Mouse (Mus musculus) MEL-GATA-1-ER (cell line): ENCODE results near the gene Klk9.

Source experiments
- DNase-seq: peaks from one replicate; pipeline ENCODE4 v3.0.0-alpha.2; 2012; ENCODE audit warnings: low read depth; ENCODE audit errors: extremely low read depth

Gene Klk9

GRCm38 (mm10) chr7:43791591-43791990 lies at the start of gene Klk9:
Klk9 (plus strand) TSS chr7:43791891.
- DNase-seq: no peak

GRCm38 (mm10) chr7:43747788-43748187 lies 43.9 kb upstream of the Klk9 start:
- DNase-seq: no peak

DNA sequence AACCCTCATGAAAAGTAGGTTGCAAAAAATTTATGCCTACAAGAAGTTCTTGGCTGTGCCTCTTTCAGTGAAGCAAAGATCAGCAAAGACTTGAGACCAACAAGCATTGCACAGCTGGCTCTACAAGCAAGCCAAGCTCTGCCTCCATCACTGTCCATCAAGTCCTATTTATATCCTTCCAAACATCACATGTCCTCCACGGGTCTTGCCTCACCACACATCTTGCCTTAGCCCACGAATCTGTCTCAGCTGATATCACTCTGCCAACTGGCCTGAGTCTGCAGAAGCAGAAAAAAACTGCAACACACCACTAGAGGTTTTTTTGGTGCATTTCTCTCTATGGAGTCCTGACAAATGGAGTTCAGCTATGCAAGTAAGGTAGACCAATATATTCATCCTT lies 38.9 kb upstream of the Klk9 start:
- no peak for DNase-seq

- no peak for DNase-seq
These were observed 25.2 kb upstream of the Klk9 start for GRCm38 (mm10) chr7:43766484-43766883.

DNA sequence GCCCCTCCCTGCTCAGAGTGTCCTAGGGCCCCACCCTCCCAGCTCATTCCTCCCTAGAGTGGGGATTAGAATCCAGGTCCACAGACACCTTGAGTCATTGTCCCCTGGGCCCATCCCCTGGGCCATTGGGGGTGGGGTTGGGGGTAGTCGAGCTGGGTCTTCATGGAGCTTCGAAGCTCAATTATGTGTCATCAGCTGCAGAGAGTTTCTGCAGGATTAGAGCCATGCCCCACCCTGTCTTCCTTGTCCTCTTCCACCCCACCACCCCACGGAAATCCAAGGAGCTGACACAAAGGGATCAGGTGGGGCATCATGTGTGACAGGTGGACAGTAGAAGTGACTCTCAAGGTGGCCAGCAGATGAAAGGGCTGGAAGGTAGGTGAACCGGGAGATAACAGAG lies 23.1 kb upstream of the Klk9 start, which contains the start of gene Klk12:
TSS of gene Klk12 (plus strand) at position 301 of the 400 bp plus-strand sequence.
- DNase-seq: no peak

GRCm38 (mm10) chr7:43769636-43770035 lies 22.1 kb upstream of the Klk9 start:
- DNase-seq: no peak

DNA sequence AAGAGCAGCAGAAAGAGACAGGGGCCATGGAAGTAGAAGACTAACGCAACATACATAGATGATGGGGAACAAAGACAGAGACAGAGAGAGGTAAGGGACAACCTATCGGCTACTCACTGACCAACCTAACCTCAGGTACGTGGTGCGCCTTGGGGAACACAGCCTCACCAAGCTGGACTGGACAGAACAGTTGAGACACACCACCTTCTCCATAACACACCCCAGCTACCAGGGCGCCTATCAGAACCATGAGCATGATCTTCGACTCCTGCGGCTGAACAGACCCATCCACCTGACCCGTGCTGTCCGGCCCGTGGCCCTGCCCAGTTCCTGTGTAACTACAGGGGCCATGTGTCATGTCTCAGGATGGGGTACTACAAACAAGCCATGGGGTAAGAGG lies 21.0 kb upstream of the Klk9 start:
- no peak for DNase-seq

DNA sequence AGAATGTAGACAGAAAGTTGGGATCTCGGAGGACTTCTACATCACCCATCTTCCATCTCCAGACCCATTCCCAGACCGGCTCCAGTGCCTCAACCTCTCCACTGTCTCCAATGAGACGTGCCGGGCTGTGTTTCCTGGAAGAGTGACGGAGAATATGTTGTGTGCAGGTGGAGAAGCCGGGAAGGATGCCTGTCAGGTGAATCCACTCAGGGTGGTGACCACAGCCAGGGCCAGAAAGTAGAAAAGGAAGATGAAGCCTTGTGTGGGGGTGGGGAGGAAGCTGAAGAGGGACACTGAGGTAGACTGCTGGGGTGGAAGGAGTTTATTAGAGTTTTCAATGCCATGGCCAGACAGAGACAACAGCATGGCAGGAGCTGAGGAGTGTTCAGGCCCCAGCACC lies 19.8 kb upstream of the Klk9 start:
- no peak for DNase-seq

DNA sequence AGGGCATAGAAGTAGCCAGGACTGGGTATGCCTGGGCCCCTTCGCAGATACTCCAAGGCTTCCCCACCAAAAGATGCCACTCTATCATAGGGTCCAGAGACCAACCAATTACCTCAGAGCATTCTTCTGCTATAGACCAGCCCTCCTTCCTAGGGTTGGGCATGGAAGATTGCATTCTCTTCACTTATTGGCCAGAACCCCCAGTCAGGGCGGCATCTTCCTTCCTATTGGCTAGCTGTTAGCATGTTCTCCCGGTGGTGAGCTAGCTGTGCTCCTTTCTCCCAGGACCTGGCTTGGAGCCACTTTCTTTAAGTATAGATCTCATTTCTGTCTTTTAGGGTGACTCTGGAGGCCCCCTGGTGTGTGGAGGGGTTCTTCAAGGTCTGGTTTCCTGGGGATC lies 18.8 kb upstream of the Klk9 start:
- DNase-seq: no peak

GRCm38 (mm10) chr7:43774364-43774763 lies 17.3 kb upstream of the Klk9 start, which contains the start of gene Klk11:
Klk11 (plus strand) TSS chr7:43774604.
- no peak for DNase-seq

GRCm38 (mm10) chr7:43774802-43775201 lies 16.9 kb upstream of the Klk9 start:
- DNase-seq: no peak

GRCm38 (mm10) chr7:43775311-43776057 lies 16.2 kb upstream of the Klk9 start:
- no peak for DNase-seq

DNA sequence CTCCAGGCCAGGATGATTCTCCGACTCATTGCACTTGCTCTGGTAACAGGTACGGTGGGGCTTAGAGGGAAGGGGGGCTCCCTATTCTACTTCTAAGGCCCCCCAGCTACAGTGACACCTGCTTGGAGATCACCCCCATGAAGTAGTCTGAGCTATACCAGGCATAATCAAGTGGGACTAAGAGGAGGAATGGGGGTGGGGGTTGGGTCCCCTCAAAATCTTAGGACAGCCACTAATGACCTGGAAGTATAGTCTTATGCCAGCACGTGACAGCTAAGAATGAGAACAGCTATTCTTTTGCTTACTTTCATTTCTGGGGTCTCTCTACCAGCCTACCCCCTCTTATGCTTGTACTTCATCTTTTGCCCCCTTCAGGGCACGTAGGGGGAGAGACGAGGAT lies 15.2 kb upstream of the Klk9 start:
- DNase-seq: no peak

DNA sequence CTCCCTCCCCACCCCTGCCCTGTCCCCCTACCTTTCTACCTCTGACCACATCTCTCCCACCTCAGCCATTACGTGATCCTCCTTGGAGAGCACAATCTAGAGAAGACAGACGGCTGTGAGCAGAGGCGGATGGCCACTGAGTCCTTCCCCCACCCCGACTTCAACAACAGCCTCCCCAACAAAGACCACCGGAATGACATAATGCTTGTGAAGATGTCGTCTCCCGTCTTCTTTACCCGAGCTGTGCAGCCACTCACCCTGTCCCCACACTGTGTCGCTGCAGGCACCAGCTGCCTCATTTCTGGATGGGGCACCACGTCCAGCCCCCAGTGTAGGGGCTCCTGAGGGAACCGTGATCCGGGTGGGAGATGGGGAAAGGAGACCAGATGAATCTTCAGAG lies 14.3 kb upstream of the Klk9 start:
- no peak for DNase-seq

DNA sequence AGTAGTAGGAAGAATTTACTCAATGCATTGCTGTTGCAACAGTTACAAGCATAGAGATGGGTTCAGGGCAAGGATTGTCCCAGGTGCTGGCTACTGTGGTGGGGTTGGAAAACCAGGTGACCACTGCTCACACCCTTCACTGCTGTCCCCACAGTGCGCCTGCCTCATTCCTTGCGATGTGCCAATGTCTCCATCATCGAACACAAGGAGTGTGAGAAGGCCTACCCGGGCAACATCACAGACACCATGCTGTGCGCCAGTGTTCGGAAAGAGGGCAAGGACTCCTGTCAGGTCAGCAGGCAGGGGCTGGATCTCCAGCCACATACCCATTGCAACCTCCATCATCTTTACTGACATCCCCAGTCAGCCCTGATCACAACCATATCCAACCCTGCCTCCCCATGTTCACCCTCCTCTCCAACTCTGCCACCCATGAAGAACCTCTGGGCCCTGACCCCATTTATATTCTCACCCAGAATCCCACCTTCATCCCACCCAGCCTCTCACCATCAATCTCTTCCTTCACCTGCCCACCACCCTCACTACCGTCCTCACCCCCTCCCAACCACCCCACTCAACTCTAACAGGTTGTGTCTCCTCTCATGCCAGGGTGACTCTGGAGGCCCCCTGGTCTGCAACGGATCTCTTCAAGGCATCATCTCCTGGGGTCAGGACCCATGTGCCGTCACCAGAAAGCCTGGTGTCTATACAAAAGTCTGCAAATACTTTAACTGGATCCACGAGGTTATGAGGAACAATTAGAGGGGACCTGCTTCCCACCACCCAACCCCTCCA lies 13.3 kb upstream of the Klk9 start:
- no peak for DNase-seq

- DNase-seq: no peak
These were observed 11.4 kb upstream of the Klk9 start for GRCm38 (mm10) chr7:43780241-43780640.

- no peak for DNase-seq
These were observed 10.9 kb upstream of the Klk9 start, which contains the start of gene Klk10 for GRCm38 (mm10) chr7:43780746-43781145. Klk10 (plus strand) TSS chr7:43781035.

DNA sequence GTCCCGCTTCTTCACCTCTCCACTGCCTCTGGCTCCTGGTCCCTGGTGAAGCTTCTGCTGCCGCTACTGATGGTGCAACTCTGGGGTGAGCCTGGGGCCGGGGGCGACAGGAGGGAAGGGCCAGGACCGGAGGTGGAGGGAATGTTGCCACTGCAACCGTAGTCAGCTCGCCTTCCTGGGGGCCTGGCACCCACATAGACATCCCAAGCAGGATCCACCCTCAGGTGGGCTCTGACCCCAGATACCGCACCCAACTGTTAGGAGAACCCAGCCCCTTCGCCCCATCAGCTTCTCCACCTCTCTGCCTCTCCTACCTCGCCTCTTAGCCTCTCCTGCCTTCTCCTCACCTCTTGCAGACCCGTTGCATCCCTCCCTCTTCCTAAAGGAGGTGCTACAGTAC lies 10.2 kb upstream of the Klk9 start:
- DNase-seq: no peak

DNA sequence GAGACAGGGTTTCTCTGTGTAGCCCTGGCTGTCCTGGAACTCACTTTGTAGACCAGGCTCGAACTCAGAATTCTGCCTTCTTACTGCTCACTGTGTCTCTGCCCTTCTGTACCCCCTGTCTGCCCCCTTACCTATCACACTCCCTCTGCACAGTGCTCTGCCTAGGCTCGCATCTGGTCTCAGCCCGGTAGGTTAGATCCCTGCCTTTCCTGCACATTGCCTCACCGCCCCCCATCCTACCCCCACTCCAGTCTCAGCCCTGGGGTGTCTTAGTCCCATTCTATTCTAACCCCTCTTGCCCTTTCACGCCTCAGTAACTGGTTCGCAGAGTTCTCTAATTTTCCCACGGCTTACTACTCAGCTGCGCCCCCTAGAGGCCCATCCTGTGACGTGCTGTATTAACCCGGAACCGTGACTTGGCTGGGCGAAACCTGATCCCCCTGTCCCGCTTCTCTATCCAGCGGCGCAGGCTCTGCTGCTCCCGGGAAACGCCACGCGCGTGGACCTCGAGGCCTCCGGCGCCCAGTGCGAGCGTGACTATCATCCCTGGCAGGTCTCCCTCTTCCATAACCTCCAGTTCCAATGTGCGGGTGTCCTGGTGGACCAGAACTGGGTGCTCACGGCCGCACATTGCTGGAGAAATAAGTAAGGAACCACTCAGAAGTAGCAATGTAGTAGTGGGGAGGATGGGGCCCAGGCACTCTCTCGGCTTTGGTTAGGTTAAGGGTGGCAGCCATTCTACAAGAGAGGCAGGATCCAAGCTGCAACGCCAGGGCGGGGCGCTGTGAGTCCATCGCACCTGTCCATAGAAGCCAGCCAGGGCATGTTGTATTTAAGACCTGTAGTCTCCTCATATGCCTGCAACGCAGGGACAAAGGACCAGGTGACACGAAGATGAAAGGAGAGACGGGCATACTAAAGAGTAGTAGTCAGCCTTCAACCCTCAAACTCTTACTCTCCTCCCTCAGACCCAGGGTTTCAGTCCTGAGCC lies 9.1 kb upstream of the Klk9 start:
- DNase-seq: no peak

GRCm38 (mm10) chr7:43785286-43785685 lies 6.4 kb upstream of the Klk9 start:
- no peak for DNase-seq

GRCm38 (mm10) chr7:43788096-43788495 lies 3.6 kb upstream of the Klk9 start:
- DNase-seq: no peak
